Mouse (Mus musculus) liver, adult 2 months (tissue): ENCODE data around the gene St3gal6.

Source experiments
- CTCF ChIP-seq: fragments of 200-500 bp; IDR thresholded peaks from 2 replicates; pipeline ENCODE4 v1.5.1; 2011; ENCODE audit warnings: low read depth, low read length, control low read depth
- POLR2A ChIP-seq: fragments of 200-500 bp; IDR thresholded peaks from 2 replicates; pipeline ENCODE4 v1.6.1; 2011; ENCODE audit warnings: low read length, control low read depth; ENCODE audit not compliant: insufficient read depth; ENCODE audit errors: extremely low read depth

DNA sequence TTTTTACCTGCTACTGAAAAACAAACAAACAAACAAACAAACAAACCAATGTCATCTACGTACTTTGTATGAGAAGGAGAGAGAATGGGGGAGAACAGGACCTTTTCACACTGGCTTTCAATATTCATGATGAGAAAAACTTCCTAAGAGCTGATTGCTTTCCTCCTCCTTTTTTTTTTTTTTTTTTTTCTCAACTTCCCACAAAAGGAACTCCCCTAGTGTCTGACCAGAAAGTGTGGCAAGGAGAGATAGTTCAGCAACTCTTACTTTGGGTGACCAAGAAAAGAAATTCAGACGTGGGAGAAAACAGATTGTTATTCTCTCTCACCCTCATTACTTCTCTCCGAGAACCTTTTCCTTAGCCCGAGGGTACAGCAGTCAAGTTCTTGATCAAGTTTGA lies 2.9 kb downstream of the St3gal6 start:
- TF ChIP-seq CTCF = no peak
- TF ChIP-seq POLR2A = no peak
